Mouse (Mus musculus) adrenal gland, postnatal 14 days (tissue): ENCODE data around the gene Olfr1148. TPM values are rescaled to one million over a fixed set of nuclear protein-coding genes. Genes with fewer than 3 reads are reported as not detected.

Experiments used
- DNase-seq: peaks from one replicate; pipeline ENCODE4 v3.0.0; 2021; ENCODE audit warnings: mixed read lengths
- long read RNA-seq, 2 experiments: library from polyadenylated mRNA; stranded (forward); transcript quantifications; one replicate each; pipeline ENCODE4 v2.0.0; 2021
- total RNA-seq: library from RNA; stranded (reverse); gene quantifications from 2 replicates; pipeline ENCODE4 v1.2.3, GENCODE M21; 2021

Gene Olfr1148
- total RNA-seq: not detected in 2 replicates
- long read RNA-seq, experiment 1: 0 reads
- long read RNA-seq, experiment 2: 0 reads

GRCm38 (mm10) chr2:87830233-87830632, at the start of gene Olfr1148:
Gene Olfr1148, plus strand, starts transcription at chr2:87830533.
- no peak for DNase-seq

GRCm38 (mm10) chr2:87800292-87800691, 30.0 kb upstream of the Olfr1148 start, which contains the start of gene Olfr1143:
Gene Olfr1143, plus strand, starts transcription at chr2:87800592.
- no peak for DNase-seq

- no peak for DNase-seq
These were observed 20.8 kb upstream of the Olfr1148 start, which contains the start of gene Olfr1145 for GRCm38 (mm10) chr2:87809522-87809921. Gene Olfr1145, plus strand, starts transcription at chr2:87809822.

- DNase-seq: no peak
These were observed 13.4 kb downstream of the Olfr1148 start, which contains the start of gene Olfr1150-ps1 for GRCm38 (mm10) chr2:87843693-87844092. Gene Olfr1150-ps1, plus strand, starts transcription at chr2:87843993.

- no peak for DNase-seq
These were observed 25.2 kb downstream of the Olfr1148 start, which contains the start of gene Olfr1151 for GRCm38 (mm10) chr2:87855562-87855961. Gene Olfr1151, plus strand, starts transcription at chr2:87855862.

- DNase-seq: no peak
These were observed 35.9 kb downstream of the Olfr1148 start, which contains the start of gene Olfr1152 for GRCm38 (mm10) chr2:87866192-87866591. Gene Olfr1152, plus strand, starts transcription at chr2:87866492.

Other genes with a start within 250 kb of the Olfr1148 start
- not detected in 2 replicates for gene Olfr1130, start 224.3 kb upstream of the Olfr1148 start, total RNA-seq
- gene Olfr1131, start 203.4 kb upstream of the Olfr1148 start, total RNA-seq: not detected in 2 replicates
- gene Olfr1132, start 193.0 kb upstream of the Olfr1148 start, total RNA-seq: not detected in 2 replicates
- gene Olfr1133, start 183.2 kb upstream of the Olfr1148 start, total RNA-seq: not detected in 2 replicates
- not detected in 2 replicates for gene Olfr1134, start 172.1 kb upstream of the Olfr1148 start, total RNA-seq
- not detected in 2 replicates for gene Olfr1135, start 156.9 kb upstream of the Olfr1148 start, total RNA-seq
- not detected in 2 replicates for gene Olfr1136, start 136.6 kb upstream of the Olfr1148 start, total RNA-seq
- not detected in 2 replicates for gene Olfr1137, start 117.4 kb upstream of the Olfr1148 start, total RNA-seq
- gene Olfr1138, start 90.6 kb upstream of the Olfr1148 start, total RNA-seq: not detected in 2 replicates
- not detected in 2 replicates for gene Olfr1140, start 86.8 kb upstream of the Olfr1148 start, total RNA-seq
- not detected in 2 replicates for gene Olfr1141, start 76.5 kb upstream of the Olfr1148 start, total RNA-seq
- gene Olfr152, start 51.0 kb upstream of the Olfr1148 start, total RNA-seq: not detected in 2 replicates
- not detected in 2 replicates for gene Olfr1143, start 29.9 kb upstream of the Olfr1148 start, total RNA-seq
- gene Olfr1145, start 20.7 kb upstream of the Olfr1148 start, total RNA-seq: not detected in 2 replicates
- not detected in 2 replicates for gene Olfr1150-ps1, start 13.5 kb downstream of the Olfr1148 start, total RNA-seq
- gene Olfr1151, start 25.3 kb downstream of the Olfr1148 start, total RNA-seq: not detected in 2 replicates
- not detected in 2 replicates for gene Olfr1152, start 36.0 kb downstream of the Olfr1148 start, total RNA-seq
- gene Olfr1153, start 64.4 kb downstream of the Olfr1148 start, total RNA-seq: not detected in 2 replicates
- gene Olfr1154, start 74.6 kb downstream of the Olfr1148 start, total RNA-seq: not detected in 2 replicates
- gene Olfr1155, start 114.6 kb downstream of the Olfr1148 start, total RNA-seq: not detected in 2 replicates
- gene Olfr1156, start 122.6 kb downstream of the Olfr1148 start, total RNA-seq: not detected in 2 replicates
- not detected in 2 replicates for gene Olfr1157, start 137.8 kb downstream of the Olfr1148 start, total RNA-seq
- gene Olfr74, start 144.1 kb downstream of the Olfr1148 start, total RNA-seq: not detected in 2 replicates
- gene Olfr1158, start 159.6 kb downstream of the Olfr1148 start, total RNA-seq: not detected in 2 replicates
- gene Olfr1160, start 177.7 kb downstream of the Olfr1148 start, total RNA-seq: not detected in 2 replicates
- not detected in 2 replicates for gene Olfr1161, start 192.2 kb downstream of the Olfr1148 start, total RNA-seq
- gene Olfr73, start 207.2 kb downstream of the Olfr1148 start, total RNA-seq: not detected in 2 replicates
- gene Olfr1162, start 220.6 kb downstream of the Olfr1148 start, total RNA-seq: not detected in 2 replicates
- gene Olfr1163, start 241.3 kb downstream of the Olfr1148 start, total RNA-seq: not detected in 2 replicates